Mouse (Mus musculus): Measurements from ENCODE around the gene Ccdc9. TPM values are rescaled to one million over a fixed set of nuclear protein-coding genes. Genes with fewer than 3 reads are reported as not detected.

The Ccdc9 gene
- total and polyA plus RNA-seq, 3 experiments = 63.6 to 97.1 TPM; not detected in 1

DNA sequence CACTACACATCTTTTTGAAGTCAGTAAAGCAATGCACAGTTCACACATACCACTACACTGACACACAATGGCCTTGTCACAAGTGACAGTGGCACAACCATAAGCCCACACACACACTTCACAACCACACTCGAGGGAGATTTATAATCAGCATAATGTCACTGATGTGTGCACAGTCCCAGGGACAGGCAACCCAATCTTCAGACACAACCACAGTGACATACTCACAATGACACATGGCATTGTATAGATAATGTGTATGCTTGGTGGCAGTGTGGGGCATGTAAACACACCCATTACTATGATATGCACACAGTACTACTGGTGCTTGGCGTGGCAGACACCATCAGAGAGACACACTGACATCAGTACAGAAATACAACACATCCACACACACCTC, 9.6 kb upstream of the Ccdc9 start:
- Histone ChIP-seq H3K36me3 (ENCODE audit: control insufficient read depth in 1 of 2, insufficient read depth in 2 of 2, low read length in 2 of 2) (peaks cover 0 to 10% of the 10 kb centered on the region in 2 experiments; a peak in 2 of 4 replicates), H3K4me3 (ENCODE audit: control insufficient read depth in 1 of 2, insufficient read depth in 1 of 2, low read depth in 2 of 2, low read length in 2 of 2) (peak overlapping the region; percentile 45; a peak in 2 of 4 replicates), H3K4me1 (ENCODE audit: control insufficient read depth in 1 of 2, insufficient read depth in 2 of 2, low read length in 2 of 2) (peaks cover 0 to 15% of the 10 kb centered on the region in 2 experiments; a peak in 2 of 4 replicates), H3K27ac (ENCODE audit: control insufficient read depth, low read depth, low read length) (peak overlapping the region; percentile 100), H3K79me2 (ENCODE audit: control insufficient read depth, insufficient read depth, low read length, poor library complexity) (peaks cover 1% of the 10 kb centered on the region; the same call in 1 of the 2 replicates), H3K9me3 (replicated peaks; ENCODE audit: insufficient read depth, low read length) (no peaks in the 10 kb centered on the region), H3K27me3 (ENCODE audit: control insufficient read depth in 1 of 2, insufficient read depth in 2 of 2, low read length in 2 of 2) (no peaks in the 10 kb centered on the region), H3K9ac (ENCODE audit: control insufficient read depth, low read depth, low read length, poor library complexity, severe bottlenecking) (peak overlapping the region; percentile 98)
- TF ChIP-seq TBP (IDR thresholded peaks at IDR 0.05; ENCODE audit: low read depth, low read length) (no peak), MEF2A (IDR thresholded peaks at IDR 0.05; ENCODE audit: extremely low read depth, insufficient replicate concordance, low read depth, low read length, poor library complexity, severe bottlenecking) (no peak), TAL1 (IDR thresholded peaks at IDR 0.05; ENCODE audit: low read length) (peak; percentile 72), POLR2A (IDR thresholded peaks at IDR 0.05; ENCODE audit: control insufficient read depth in 1 of 2, insufficient read depth in 1 of 2, low read depth in 1 of 2, low read length in 2 of 2, poor library complexity in 1 of 2) (0 out of 4 replicates have a peak, but pooled peaks of 1 of the 2 experiments have one; percentile 30), EP300 (IDR thresholded peaks at IDR 0.05; ENCODE audit: low read depth in 1 of 2, low read length in 2 of 2) (peak in 1 of 2 experiments; percentile 44; a peak in 1 of 4 replicates), ETS1 (IDR thresholded peaks at IDR 0.05; ENCODE audit: low read depth, low read length) (peak; percentile 66), JUND (IDR thresholded peaks at IDR 0.05; ENCODE audit: low read depth, low read length) (no peak)
- peak; percentile 74 for DNase-seq (ENCODE audit: low read depth, low spot score)

DNA sequence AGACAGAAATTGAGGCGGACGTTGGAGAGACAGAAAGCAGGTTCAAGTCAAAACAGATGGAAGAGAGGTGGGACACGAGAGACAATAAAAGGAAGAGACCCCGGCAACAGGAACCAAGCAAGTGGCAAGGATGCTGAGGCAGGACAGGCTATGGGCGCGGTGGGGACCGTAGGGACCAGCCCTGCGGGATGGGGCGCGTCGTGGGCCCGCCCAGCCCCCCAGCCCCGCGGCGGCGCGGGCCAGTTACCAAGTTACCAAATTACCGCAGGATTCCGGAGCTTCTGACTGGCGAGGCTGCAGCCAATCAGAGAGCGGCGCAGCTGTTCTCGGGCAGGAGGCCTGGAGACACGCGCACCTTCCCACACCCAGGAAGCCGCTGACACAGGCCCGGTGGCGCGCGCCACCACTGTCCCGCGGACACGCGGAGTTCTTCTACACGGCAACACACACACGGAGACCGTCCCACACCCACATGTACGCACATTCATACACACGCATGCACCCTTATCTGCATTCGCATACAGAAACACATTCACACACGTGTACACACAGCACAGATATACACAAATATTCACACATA, 8.8 kb upstream of the Ccdc9 start:
- Histone ChIP-seq H3K9me3 (replicated peaks; ENCODE audit: insufficient read depth, low read length) (no peaks in the 10 kb centered on the region), H3K4me1 (ENCODE audit: control insufficient read depth in 1 of 2, insufficient read depth in 2 of 2, low read length in 2 of 2) (peaks cover 0 to 12% of the 10 kb centered on the region in 2 experiments; a peak in 2 of 4 replicates)

DNA sequence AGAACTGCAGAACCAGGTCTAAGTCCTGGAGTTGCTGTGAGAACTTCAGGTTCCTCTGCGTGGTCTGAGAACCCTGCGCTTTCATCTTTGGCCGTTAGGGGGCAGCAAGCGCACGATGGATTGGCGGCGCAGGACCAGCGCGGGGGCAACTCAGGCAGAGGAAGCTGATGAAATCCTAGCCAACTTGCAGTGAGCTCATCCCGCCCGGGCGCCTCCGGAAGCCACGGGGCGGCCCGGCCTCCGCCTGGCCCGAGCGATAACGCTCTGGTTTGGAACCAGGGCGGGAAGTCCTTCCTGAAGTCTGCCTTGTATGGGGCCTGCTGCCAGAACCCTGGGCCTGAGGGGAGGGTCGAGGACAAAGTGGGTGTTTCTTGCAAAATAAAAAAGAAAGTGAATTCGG, 8.2 kb upstream of the Ccdc9 start:
- Histone ChIP-seq H3K9ac (ENCODE audit: control insufficient read depth, low read depth, low read length, poor library complexity, severe bottlenecking) (peak overlapping the region; percentile 98), H3K27ac (ENCODE audit: control insufficient read depth, low read depth, low read length) (peak overlapping the region; percentile 100), H3K27me3 (ENCODE audit: control insufficient read depth in 1 of 2, insufficient read depth in 2 of 2, low read length in 2 of 2) (no peaks in the 10 kb centered on the region), H3K9me3 (replicated peaks; ENCODE audit: insufficient read depth, low read length) (no peaks in the 10 kb centered on the region), H3K4me1 (ENCODE audit: control insufficient read depth in 1 of 2, insufficient read depth in 2 of 2, low read length in 2 of 2) (peaks cover 0 to 12% of the 10 kb centered on the region in 2 experiments; a peak in 2 of 4 replicates), H3K36me3 (ENCODE audit: control insufficient read depth in 1 of 2, insufficient read depth in 2 of 2, low read length in 2 of 2) (peaks cover 0 to 10% of the 10 kb centered on the region in 2 experiments; a peak in 2 of 4 replicates), H3K79me2 (ENCODE audit: control insufficient read depth, insufficient read depth, low read length, poor library complexity) (peaks cover 1% of the 10 kb centered on the region; the same call in 1 of the 2 replicates), H3K4me3 (ENCODE audit: control insufficient read depth in 1 of 2, insufficient read depth in 1 of 2, low read depth in 2 of 2, low read length in 2 of 2) (peak overlapping the region; percentile 57 to 82)
- peak; percentile 99 for DNase-seq (ENCODE audit: low read depth, low spot score)
- TF ChIP-seq MAZ (IDR thresholded peaks at IDR 0.05; ENCODE audit: low read depth, low read length) (peak; percentile 98), MAFK (IDR thresholded peaks at IDR 0.05; ENCODE audit: borderline replicate concordance, low read depth, low read length) (no peak), NRF1 (IDR thresholded peaks at IDR 0.05; ENCODE audit: insufficient read depth, low read depth, low read length, poor library complexity, severe bottlenecking) (peak; percentile 40; the same call in 1 of the 2 replicates), RCOR1 (IDR thresholded peaks at IDR 0.05; ENCODE audit: low read depth, low read length) (peak; percentile 94), TBP (IDR thresholded peaks at IDR 0.05; ENCODE audit: low read depth, low read length) (no peak), JUND (IDR thresholded peaks at IDR 0.05; ENCODE audit: low read depth, low read length) (no peak), BHLHE40 (IDR thresholded peaks at IDR 0.05; ENCODE audit: borderline replicate concordance, low read depth, low read length) (peak; percentile 64; the same call in 1 of the 2 replicates), UBTF (IDR thresholded peaks at IDR 0.05; ENCODE audit: borderline replicate concordance, insufficient read depth, low read depth, low read length) (no peak), SIN3A (IDR thresholded peaks at IDR 0.05; ENCODE audit: low read length) (peak; percentile 90), E2F4 (IDR thresholded peaks at IDR 0.05; ENCODE audit: borderline replicate concordance, low read depth, low read length) (peak; percentile 89; the same call in 1 of the 2 replicates), HCFC1 (IDR thresholded peaks at IDR 0.05; ENCODE audit: low read depth, low read length) (no peak; the same call in 1 of the 2 replicates), NELFE (IDR thresholded peaks at IDR 0.05; ENCODE audit: low read depth, low read length) (no peak)

More for the DNA sequence above, 8.8 kb upstream of the Ccdc9 start:
- peak overlapping the region; percentile 100 for H3K27ac ChIP-seq (ENCODE audit: control insufficient read depth, low read depth, low read length)
- peaks cover 0 to 10% of the 10 kb centered on the region in 2 experiments; a peak in 2 of 4 replicates for H3K36me3 ChIP-seq (ENCODE audit: control insufficient read depth in 1 of 2, insufficient read depth in 2 of 2, low read length in 2 of 2)
- H3K4me3 ChIP-seq (ENCODE audit: control insufficient read depth in 1 of 2, insufficient read depth in 1 of 2, low read depth in 2 of 2, low read length in 2 of 2) = peak overlapping the region; percentile 57 to 82
- TF ChIP-seq ETS1 (IDR thresholded peaks at IDR 0.05; ENCODE audit: low read depth, low read length) (peak; percentile 22; the same call in 1 of the 2 replicates), USF1 (IDR thresholded peaks at IDR 0.05; ENCODE audit: low read depth, low read length) (0 out of 2 replicates have a peak, but pooled peaks have one; percentile 8), POLR2A (IDR thresholded peaks at IDR 0.05; ENCODE audit: control insufficient read depth in 1 of 2, insufficient read depth in 1 of 2, low read depth in 1 of 2, low read length in 2 of 2, poor library complexity in 1 of 2) (peak in 1 of 2 experiments; percentile 65; a peak in 2 of 4 replicates), NRF1 (IDR thresholded peaks at IDR 0.05; ENCODE audit: insufficient read depth, low read depth, low read length, poor library complexity, severe bottlenecking) (peak; percentile 55; the same call in 1 of the 2 replicates), MYC (IDR thresholded peaks at IDR 0.05; ENCODE audit: low read depth, low read length) (0 out of 2 replicates have a peak, but pooled peaks have one; percentile 17), GATA1 (IDR thresholded peaks at IDR 0.05; ENCODE audit: low read depth, low read length) (no peak), POLR2AphosphoS5 (IDR thresholded peaks at IDR 0.05; ENCODE audit: borderline replicate concordance, low read depth, low read length) (peak; percentile 94), ELF1 (IDR thresholded peaks at IDR 0.05; ENCODE audit: low read depth, low read length) (peak; percentile 55; the same call in 1 of the 2 replicates), TBP (IDR thresholded peaks at IDR 0.05; ENCODE audit: low read depth, low read length) (peak; percentile 23), TCF12 (IDR thresholded peaks at IDR 0.05; ENCODE audit: low read depth, low read length) (0 out of 2 replicates have a peak, but pooled peaks have one; percentile 16), RAD21 (IDR thresholded peaks at IDR 0.05; ENCODE audit: low read depth, low read length) (no peak)
- peak; percentile 95 for DNase-seq (ENCODE audit: low read depth, low spot score)
- peak overlapping the region; percentile 98 for H3K9ac ChIP-seq (ENCODE audit: control insufficient read depth, low read depth, low read length, poor library complexity, severe bottlenecking)
- no peaks in the 10 kb centered on the region for H3K27me3 ChIP-seq (ENCODE audit: control insufficient read depth in 1 of 2, insufficient read depth in 2 of 2, low read length in 2 of 2)
- peaks cover 1% of the 10 kb centered on the region; the same call in 1 of the 2 replicates for H3K79me2 ChIP-seq (ENCODE audit: control insufficient read depth, insufficient read depth, low read length, poor library complexity)
